Mouse (Mus musculus) kidney, embryonic 14.5 days (tissue): ENCODE data around the gene Fgf11. TPM values are rescaled to one million over a fixed set of nuclear protein-coding genes. Genes with fewer than 3 reads are reported as not detected.

Source experiments
- ATAC-seq: fragments of 200-750 bp; cut with Nextera tagmentation; 2 replicates; pipeline ENCODE4 v1.8.0; 2017; ENCODE audit warnings: moderate number of reproducible peaks, mild to moderate bottlenecking, moderate TSS enrichment, moderate library complexity; ENCODE audit not compliant: low FRiP score, low TSS enrichment
- H3K27ac ChIP-seq: fragments of 300-500 bp; sonication (generic); 2 replicates; pipeline ENCODE4 v1.5.1; 2014; ENCODE audit warnings: low read depth, mild to moderate bottlenecking, low read length, moderate library complexity, mixed read lengths
- H3K27me3 ChIP-seq: fragments of 300-500 bp; sonication (generic); 2 replicates; pipeline ENCODE4 v1.6.1; 2014; ENCODE audit warnings: mild to moderate bottlenecking, low read length; ENCODE audit not compliant: control insufficient read depth, insufficient read depth
- H3K36me3 ChIP-seq: fragments of 300-500 bp; sonication (generic); 2 replicates; pipeline ENCODE4 v1.6.1; 2014; ENCODE audit warnings: low read length, mixed read lengths; ENCODE audit not compliant: control insufficient read depth, insufficient read depth
- H3K4me1 ChIP-seq: fragments of 300-500 bp; sonication (generic); 2 replicates; pipeline ENCODE4 v1.6.1; 2014; ENCODE audit warnings: low read length, mixed read lengths; ENCODE audit not compliant: control insufficient read depth, insufficient read depth
- H3K4me2 ChIP-seq: fragments of 300-500 bp; sonication (generic); replicated peaks from 2 replicates; pipeline ENCODE4 v1.6.1; 2014; ENCODE audit warnings: low read depth, mild to moderate bottlenecking, low read length
- H3K4me3 ChIP-seq: fragments of 300-500 bp; sonication (generic); 2 replicates; pipeline ENCODE4 v1.5.1; 2014; ENCODE audit warnings: mild to moderate bottlenecking, low read length
- H3K9ac ChIP-seq: fragments of 300-500 bp; sonication (generic); 2 replicates; pipeline ENCODE4 v1.6.1; 2014; ENCODE audit warnings: low read depth, mild to moderate bottlenecking, low read length, moderate library complexity
- H3K9me3 ChIP-seq: fragments of 300-500 bp; sonication (generic); 2 replicates; pipeline ENCODE4 v1.6.1; 2016; ENCODE audit warnings: low read length; ENCODE audit not compliant: control insufficient read depth
- WGBS: fragments of 180-500 bp; shearing (Covaris S2); extraction: QIAGEN DNeasy Blood & Tissue Kit; methylation state at CpG from one replicate; pipeline ENCODE4 v1.1.7; 2014; 5-methylcytosine and 5-hydroxymethylcytosine counted together
- polyA plus RNA-seq: library from polyadenylated mRNA; unstranded; fragments of >200 nt; fragmentation: Nextera tagmentation; extraction: Ambion mirVana; gene quantifications from 2 replicates; pipeline ENCODE4 v1.2.1, GENCODE M21; 2014

The Fgf11 gene
- polyA plus RNA-seq = 1.7 and 1.9 TPM in 2 replicates

DNA sequence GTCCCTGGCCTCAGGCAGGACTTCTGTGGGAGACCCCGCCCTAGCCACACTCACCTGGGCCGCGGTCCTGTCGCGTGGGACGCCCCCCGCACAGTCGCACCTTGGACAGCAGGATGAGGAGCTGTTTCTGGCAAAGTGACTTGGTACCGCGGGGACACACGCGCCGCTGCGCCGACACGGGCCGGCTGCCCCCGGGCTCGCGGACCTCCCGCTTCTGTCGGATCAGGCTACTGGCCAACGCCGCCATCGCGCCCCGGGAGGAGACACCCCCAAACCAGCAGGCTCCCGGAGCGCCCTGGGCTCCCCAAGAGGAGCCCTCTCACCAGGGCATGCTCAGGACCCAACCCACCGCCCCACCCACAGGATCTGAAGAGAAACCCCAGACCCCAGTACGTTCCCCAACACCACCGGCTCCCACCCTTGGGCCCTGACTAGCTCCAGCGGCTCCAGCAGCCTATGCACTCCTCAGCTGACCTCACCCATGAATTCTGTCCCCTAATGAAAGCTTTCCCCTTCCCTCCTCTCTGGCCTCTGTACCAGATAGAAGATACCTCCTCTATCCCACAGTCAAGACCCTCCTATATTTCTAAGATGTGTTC is at the start of gene Fgf11:
Gene Fgf11 (minus strand): TSS at position 479 of the 599 bp plus-strand sequence.
- Histone ChIP-seq H3K9ac (peak within 1 kb of the TSS; percentile 76), H3K27me3 (peaks cover 40% of the 10 kb centered on the region), H3K4me2 (peak within 1 kb of the TSS; percentile 94), H3K9me3 (0 out of 2 replicates have a peak, but pooled peaks cover 1% of the 10 kb centered on the region), H3K4me3 (peak within 1 kb of the TSS; percentile 48), H3K36me3 (no peaks in the 10 kb centered on the region), H3K4me1 (peaks cover 46% of the 10 kb centered on the region), H3K27ac (peak within 1 kb of the TSS; percentile 70)
- WGBS = under 1% methylated on average over 30 of the region's 33 CpGs
- ATAC-seq = no peak

GRCm38 (mm10) chr11:69850754-69851153 is 49.1 kb upstream of the Fgf11 start:
- no peaks in the 10 kb centered on the region for H3K27me3 ChIP-seq
- H3K9ac ChIP-seq = no peak overlapping the region
- H3K9me3 ChIP-seq = no peaks in the 10 kb centered on the region
- peaks cover 12% of the 10 kb centered on the region for H3K4me1 ChIP-seq
- H3K36me3 ChIP-seq = peaks cover 43% of the 10 kb centered on the region
- WGBS = 73% methylated on average over 8 of the region's 8 CpGs
- H3K27ac ChIP-seq = no peak overlapping the region
- H3K4me3 ChIP-seq = no peak overlapping the region
- H3K4me2 ChIP-seq = no peak overlapping the region
- ATAC-seq = no peak

GRCm38 (mm10) chr11:69849884-69850283 is 48.2 kb upstream of the Fgf11 start:
- H3K27me3 ChIP-seq = no peaks in the 10 kb centered on the region
- H3K36me3 ChIP-seq = peaks cover 43% of the 10 kb centered on the region
- H3K27ac ChIP-seq = no peak overlapping the region
- 93% methylated on average over 15 of the region's 15 CpGs for WGBS
- no peak overlapping the region for H3K9ac ChIP-seq
- no peak overlapping the region for H3K4me3 ChIP-seq
- no peak overlapping the region for H3K4me2 ChIP-seq
- no peak for ATAC-seq
- no peaks in the 10 kb centered on the region for H3K9me3 ChIP-seq
- peaks cover 8% of the 10 kb centered on the region; the same call in 1 of the 2 replicates for H3K4me1 ChIP-seq

DNA sequence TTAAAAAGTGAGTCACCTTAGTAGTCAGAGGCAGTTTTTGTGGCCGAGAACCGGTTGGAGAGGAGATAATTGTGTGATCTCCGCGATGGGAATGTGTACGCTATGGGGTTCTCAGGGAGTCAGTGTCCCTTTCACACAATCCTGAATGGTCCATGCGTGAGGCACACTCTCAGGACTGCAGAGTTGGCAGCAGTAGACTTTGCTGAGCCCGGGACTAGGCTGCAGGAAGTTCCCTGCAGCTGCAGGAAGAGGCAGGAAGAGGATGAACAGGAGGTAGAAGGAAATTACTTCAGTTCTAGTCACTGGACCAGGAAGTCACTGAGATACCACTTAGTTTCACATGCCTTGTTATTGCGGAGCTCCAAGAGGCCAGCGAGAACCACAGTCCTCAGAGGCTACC is 47.5 kb upstream of the Fgf11 start:
- no peaks in the 10 kb centered on the region for H3K9me3 ChIP-seq
- H3K27ac ChIP-seq = no peak overlapping the region
- H3K4me2 ChIP-seq = no peak overlapping the region
- no peak overlapping the region for H3K9ac ChIP-seq
- H3K4me3 ChIP-seq = no peak overlapping the region
- 85% methylated on average over 9 of the region's 9 CpGs for WGBS
- H3K27me3 ChIP-seq = no peaks in the 10 kb centered on the region
- no peak for ATAC-seq
- H3K4me1 ChIP-seq = peaks cover 8% of the 10 kb centered on the region; the same call in 1 of the 2 replicates
- peaks cover 43% of the 10 kb centered on the region for H3K36me3 ChIP-seq

DNA sequence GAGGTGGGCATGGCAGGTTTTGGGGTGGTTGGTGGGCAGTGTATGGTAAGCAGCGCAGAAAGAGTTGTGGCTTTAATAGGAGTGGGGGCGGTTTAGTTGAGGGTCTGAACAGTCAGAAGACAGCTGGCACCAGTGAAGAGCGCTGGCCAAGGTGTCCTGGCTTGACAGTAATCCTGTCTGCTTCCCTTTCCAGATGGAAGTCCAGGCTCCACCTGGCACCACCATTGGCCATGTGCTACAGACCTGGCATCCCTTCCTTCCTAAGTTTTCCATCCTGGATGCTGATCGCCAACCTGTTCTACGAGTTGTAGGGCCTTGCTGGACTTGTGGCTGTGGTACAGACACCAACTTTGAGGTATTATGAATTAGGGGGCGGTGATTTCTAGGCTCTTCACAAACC is 46.4 kb upstream of the Fgf11 start:
- H3K27me3 ChIP-seq = no peaks in the 10 kb centered on the region
- H3K9me3 ChIP-seq = no peaks in the 10 kb centered on the region
- peaks cover 8% of the 10 kb centered on the region; the same call in 1 of the 2 replicates for H3K4me1 ChIP-seq
- H3K9ac ChIP-seq = no peak overlapping the region
- no peak overlapping the region for H3K27ac ChIP-seq
- H3K4me2 ChIP-seq = peak overlapping the region; percentile 82; the same call in 1 of the 2 replicates
- peak overlapping the region; percentile 80; the same call in 1 of the 2 replicates for H3K4me3 ChIP-seq
- no peak for ATAC-seq
- H3K36me3 ChIP-seq = peaks cover 43% of the 10 kb centered on the region
- WGBS = 97% methylated on average over 6 of the region's 6 CpGs

DNA sequence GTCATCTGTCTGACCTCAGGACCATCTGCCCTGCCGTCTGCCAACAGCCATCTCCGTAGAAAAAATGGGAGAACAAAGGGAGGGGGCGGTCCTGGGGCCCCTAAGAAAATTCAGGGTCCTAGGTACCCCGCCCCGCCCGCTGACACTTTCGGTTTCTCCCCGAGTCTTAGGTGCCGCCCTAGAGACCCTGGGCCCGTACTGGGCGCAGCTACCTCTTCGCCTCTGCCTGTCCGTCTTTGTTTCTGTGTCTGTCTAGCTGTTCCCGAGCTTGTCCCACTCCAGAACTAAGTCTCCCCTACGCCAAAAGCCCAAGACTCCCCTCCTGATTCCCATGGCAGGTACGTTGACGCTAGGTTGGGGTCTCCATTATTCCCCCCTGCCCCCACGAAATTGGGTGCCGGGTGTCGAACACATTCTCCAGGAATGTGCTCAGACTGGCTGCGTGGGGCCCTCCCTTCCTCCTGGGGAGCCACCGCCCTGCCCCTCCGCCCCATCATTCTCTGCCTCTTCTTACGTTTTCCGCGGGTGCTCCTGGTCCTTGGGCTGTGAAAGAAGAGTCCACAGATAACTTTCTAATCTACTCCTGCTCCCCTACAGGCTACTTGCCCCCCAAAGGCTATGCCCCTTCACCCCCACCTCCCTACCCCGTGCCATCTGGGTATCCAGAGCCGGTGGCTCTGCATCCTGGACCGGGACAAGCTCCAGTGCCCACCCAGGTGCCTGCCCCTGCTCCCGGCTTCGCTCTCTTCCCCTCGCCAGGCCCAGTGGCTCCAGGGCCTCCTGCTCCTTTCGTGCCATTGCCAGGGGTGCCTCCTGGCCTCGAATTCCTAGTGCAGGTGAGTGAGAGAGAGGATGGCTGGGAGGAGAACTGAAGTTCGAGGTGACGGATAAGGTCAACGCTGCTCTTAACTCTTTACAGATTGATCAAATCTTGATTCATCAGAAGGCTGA is 45.4 kb upstream of the Fgf11 start:
- Histone ChIP-seq H3K4me2 (peak overlapping the region; percentile 82), H3K4me1 (peaks cover 8% of the 10 kb centered on the region; the same call in 1 of the 2 replicates), H3K9ac (peak overlapping the region; percentile 86), H3K36me3 (peaks cover 39% of the 10 kb centered on the region), H3K27me3 (no peaks in the 10 kb centered on the region), H3K9me3 (no peaks in the 10 kb centered on the region), H3K4me3 (peak overlapping the region; percentile 80), H3K27ac (peak overlapping the region; percentile 97)
- 7% methylated on average over 37 of the region's 37 CpGs for WGBS
- ATAC-seq = peak; percentile 45

DNA sequence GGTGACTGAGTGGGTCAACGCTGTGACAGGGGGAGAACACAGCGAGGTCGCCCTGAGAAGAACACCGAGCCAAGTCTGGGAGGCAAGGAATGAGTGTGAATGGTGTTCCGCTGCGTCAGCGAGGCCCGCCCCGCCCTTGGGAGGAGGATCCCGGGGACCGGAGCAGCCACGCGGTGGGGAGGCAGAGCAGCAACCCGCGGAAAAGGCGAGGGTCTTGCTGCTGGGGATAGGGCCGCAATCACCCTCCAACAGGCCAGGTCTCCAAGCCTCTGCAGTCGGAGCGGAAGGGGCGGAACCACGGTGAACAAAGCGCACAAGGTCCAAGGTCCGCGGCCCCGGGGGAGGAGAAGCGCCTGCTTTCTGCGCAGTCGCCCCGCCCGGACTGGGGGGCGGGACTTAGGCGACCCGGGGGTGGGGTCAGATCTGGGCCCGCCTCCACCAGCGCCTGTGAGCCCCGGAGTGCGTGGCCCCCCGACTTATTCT is 44.6 kb upstream of the Fgf11 start, which contains the start of gene Plscr3:
Gene Plscr3 (plus strand): TSS at position 179 of the 483 bp plus-strand sequence.
- H3K36me3 ChIP-seq = peaks cover 32% of the 10 kb centered on the region
- H3K4me3 ChIP-seq = peak within 1 kb of the TSS; percentile 80
- peak within 1 kb of the TSS; percentile 86 for H3K9ac ChIP-seq
- peak; percentile 94 for ATAC-seq
- H3K27me3 ChIP-seq = no peaks in the 10 kb centered on the region
- peaks cover 8% of the 10 kb centered on the region; the same call in 1 of the 2 replicates for H3K4me1 ChIP-seq
- WGBS = under 1% methylated on average over 38 of the region's 38 CpGs
- H3K9me3 ChIP-seq = no peaks in the 10 kb centered on the region
- H3K27ac ChIP-seq = peak within 1 kb of the TSS; percentile 97
- H3K4me2 ChIP-seq = peak within 1 kb of the TSS; percentile 82

- WGBS = 2% methylated on average over 7 of the region's 7 CpGs
- peak overlapping the region; percentile 98 for H3K4me2 ChIP-seq
- H3K9me3 ChIP-seq = no peaks in the 10 kb centered on the region
- H3K27ac ChIP-seq = peak overlapping the region; percentile 83
- H3K4me1 ChIP-seq = peaks cover 42% of the 10 kb centered on the region
- no peak for ATAC-seq
- peak overlapping the region; percentile 73 for H3K4me3 ChIP-seq
- H3K36me3 ChIP-seq = no peaks in the 10 kb centered on the region
- H3K27me3 ChIP-seq = 0 out of 2 replicates have a peak, but pooled peaks cover 2% of the 10 kb centered on the region
- H3K9ac ChIP-seq = peak overlapping the region; percentile 63
These were observed 37.1 kb upstream of the Fgf11 start for GRCm38 (mm10) chr11:69838714-69839104.
